Mouse (Mus musculus): ENCODE data around the gene Otc. TPM values are rescaled to one million over a fixed set of nuclear protein-coding genes. Genes with fewer than 3 reads are reported as not detected.
A peak's percentile ranks its signal among the peaks of the same experiment; 100 is the strongest.

Gene Otc
- total RNA-seq (2015) (not detected in 2 replicates), total RNA-seq (2017) (not detected in 2 replicates)

DNA sequence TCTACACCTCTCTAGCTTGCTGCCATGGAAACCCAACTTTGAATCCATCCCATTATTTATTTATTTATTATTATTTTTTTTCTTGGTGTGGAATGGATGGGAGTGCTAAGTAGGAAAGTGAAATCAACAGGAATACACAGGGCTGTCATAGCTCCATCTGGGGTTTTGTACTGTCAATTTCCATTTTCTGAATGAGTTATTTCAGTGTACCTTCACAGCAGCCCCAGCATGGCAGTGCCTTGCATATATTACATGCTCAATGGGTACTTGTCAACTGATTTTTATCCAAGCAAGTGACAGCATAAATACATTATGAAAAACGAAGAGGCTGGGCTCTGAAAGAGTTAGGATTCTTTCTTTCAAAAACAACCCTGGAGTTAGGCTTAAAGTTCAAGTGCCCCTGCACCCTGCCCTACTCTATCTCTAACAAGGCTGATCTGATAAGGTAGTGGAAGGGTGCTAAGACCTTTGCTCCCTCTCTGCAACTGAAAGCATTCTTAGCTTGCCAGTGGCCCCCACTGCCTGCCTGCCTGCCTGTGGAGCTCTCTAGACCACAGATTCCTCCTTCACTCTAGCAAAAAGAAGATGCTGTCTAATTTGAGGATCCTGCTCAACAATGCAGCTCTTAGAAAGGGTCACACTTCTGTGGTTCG, at the start of gene Otc:
Gene Otc, plus strand, starts transcription at position 454 of the 653 bp plus-strand sequence.
- no peak for ATAC-seq (ENCODE audit: poor library complexity, severe bottlenecking)

GRCm38 (mm10) chrX:10205937-10206336, 46.2 kb upstream of the Otc start:
- ATAC-seq (ENCODE audit: poor library complexity, severe bottlenecking), result no peak

GRCm38 (mm10) chrX:10215972-10216371, 36.1 kb upstream of the Otc start:
- ATAC-seq (ENCODE audit: poor library complexity, severe bottlenecking), result peak; percentile 38; the same call in 1 of the 2 replicates

- ATAC-seq (ENCODE audit: poor library complexity, severe bottlenecking), result peak; percentile 100
Measured at GRCm38 (mm10) chrX:10216410-10216949, 35.6 kb upstream of the Otc start, which contains the start of gene Rpgr. Gene Rpgr (minus strand): TSS chrX:10216920.

DNA sequence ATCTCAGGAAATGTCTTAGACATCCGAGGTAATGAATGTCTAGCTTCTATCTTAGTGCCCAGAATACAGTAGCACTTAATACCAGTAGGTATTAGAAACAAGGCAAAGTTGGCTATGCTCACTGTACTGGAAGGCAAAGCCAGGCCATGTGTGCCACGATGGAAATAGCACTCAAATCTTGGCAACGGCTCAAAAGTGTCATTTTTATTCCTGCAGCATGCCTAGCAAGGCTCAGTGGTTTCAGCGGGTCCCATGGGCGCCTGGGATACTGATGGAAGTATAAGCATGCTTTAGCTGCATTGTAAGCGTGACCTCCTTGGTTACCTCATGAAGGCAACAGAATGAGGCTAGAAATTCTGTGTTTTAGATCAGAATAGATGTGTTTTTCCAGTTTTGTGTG, 32.8 kb upstream of the Otc start:
- no peak for ATAC-seq (ENCODE audit: poor library complexity, severe bottlenecking)

- ATAC-seq (ENCODE audit: poor library complexity, severe bottlenecking), result no peak
Measured at GRCm38 (mm10) chrX:10233051-10233450, 19.1 kb upstream of the Otc start.

GRCm38 (mm10) chrX:10234617-10235016, 17.5 kb upstream of the Otc start:
- no peak for ATAC-seq (ENCODE audit: poor library complexity, severe bottlenecking)

DNA sequence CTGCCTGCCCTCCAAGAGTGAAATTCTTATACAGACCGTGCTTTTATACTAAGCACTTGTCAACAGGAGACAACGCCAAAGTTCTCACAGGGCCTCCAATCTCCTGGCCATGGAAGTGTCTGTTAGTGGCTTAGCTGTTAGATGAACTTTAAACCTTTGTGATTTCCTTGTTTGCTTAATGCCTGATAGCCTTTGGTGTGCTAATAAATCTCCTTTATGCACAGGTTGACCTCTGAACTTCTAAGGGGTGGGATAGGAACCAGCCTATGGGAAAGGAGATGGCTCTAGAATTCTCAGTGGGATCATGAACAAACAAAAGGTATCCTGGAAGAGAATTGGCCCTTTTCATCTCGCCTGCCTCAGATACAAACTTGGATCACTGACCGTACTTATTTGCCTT, 12.6 kb upstream of the Otc start:
- ATAC-seq (ENCODE audit: poor library complexity, severe bottlenecking), result no peak

- ATAC-seq (ENCODE audit: poor library complexity, severe bottlenecking), result no peak
Measured at GRCm38 (mm10) chrX:10243916-10244315, 8.2 kb upstream of the Otc start.

GRCm38 (mm10) chrX:10251357-10251756, 748 bp upstream of the Otc start:
- no peak for ATAC-seq (ENCODE audit: poor library complexity, severe bottlenecking)

- ATAC-seq (ENCODE audit: poor library complexity, severe bottlenecking), result no peak
Measured at GRCm38 (mm10) chrX:10257774-10258173, 5.7 kb downstream of the Otc start.

DNA sequence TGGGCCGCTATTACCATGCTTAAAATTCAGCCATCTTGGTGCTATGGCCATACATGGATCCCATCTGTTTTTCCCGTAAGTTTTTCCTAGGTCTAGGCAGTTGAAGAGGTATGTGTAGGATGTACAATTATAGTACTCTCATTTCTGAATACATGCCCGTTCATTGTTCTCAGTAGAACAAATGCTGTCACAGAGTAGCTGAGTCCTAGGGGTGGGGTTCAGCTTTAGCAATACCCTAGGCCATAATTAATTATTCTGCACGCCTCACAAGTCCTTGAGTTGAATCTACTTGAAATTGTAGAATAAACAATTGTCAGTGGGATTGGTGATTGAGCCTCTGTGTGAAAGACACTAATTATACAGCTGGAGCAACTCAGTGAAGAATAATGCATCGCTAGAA, 6.2 kb downstream of the Otc start:
- no peak for ATAC-seq (ENCODE audit: poor library complexity, severe bottlenecking)

DNA sequence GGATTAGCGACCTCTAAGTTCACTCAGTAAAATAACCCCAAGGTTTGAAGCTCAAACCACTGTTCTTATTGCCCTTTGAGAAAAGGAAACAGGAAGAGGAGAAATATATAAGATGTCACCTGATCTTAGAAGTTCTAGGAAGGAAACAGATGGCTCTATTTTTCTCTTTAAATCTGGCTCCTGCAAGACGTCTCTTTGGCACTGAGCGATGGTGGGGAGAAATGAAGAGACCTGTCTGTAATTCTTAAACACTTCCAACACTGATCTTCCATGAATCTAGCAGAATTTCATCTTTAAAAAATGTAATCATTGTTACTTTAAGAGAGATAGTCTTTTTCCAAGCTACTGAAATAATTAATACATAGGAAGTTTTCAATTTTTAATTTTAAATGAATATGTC, 16.2 kb downstream of the Otc start:
- ATAC-seq (ENCODE audit: poor library complexity, severe bottlenecking), result no peak

DNA sequence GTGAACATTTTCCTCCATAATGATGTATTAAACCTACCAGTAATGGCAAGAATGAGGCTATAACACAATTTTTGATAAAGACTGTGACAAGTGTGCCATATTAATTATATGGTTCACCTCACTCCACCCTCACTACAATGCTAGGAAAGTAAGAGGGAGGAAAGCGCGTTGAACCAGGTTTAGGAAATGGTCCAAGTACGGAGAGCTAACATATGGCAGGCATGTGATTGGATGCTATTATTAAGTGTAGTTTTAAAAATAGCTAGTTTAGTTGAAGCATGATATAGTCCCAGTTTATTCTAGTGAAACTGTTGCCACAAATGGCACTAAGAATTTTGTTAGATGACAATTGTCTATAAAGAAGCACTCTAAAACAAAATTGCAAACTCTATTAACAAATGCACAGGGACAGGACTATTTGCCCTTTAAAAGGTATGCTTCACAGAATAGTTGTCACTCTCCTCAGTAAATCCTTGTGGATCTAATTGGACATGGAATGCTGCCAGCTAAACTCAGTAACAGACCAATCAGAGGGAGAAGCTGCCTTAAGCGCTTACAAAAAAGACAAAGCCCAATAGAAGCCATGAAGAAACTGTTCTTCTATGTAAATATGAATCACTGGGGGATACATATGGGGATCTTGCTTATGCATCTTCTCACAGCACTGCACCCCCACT, 16.8 kb downstream of the Otc start:
- ATAC-seq (ENCODE audit: poor library complexity, severe bottlenecking), result no peak

- no peak for ATAC-seq (ENCODE audit: poor library complexity, severe bottlenecking)
Measured at GRCm38 (mm10) chrX:10297341-10297740, 45.2 kb downstream of the Otc start.

DNA sequence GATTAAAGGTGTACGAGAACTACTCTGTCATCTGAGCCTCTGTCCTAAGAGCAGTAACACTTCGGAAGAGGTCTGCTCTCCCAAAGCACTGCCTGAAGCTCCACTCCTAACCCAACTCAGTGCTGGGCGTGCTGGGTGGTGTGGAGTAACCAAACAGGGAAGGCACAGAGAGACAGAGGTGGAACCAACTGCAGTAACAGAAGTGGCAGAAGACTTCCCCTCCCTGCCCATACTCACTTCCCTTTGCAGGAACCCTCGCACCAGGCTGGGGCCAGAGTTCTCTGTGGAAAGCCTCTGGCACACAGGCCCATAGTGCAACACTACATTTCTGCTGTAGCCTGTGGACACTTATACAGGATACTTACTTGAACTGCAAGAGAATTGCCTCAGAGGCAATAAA, 66.1 kb downstream of the Otc start:
- peak; percentile 97 for ATAC-seq (ENCODE audit: poor library complexity, severe bottlenecking)

DNA sequence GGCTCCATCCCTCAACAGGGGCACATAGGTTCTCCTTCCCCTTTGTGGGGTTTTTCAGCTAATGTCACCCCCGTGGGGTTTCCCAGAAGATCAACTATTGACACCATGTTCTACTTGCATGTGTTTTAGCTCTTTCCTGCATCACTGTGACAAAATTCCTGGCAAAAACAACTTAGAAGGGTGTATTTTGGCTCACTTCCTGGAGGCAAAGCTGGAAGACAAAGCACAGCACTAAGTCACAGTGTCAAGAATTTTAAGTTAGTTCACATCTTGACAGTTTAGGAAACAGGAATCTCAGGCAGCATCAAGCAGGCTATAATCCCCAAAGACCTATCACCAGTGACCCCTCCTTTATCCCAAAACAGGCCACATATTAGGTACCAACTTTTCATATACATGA, 78.1 kb downstream of the Otc start:
- no peak for ATAC-seq (ENCODE audit: poor library complexity, severe bottlenecking)

- peak; percentile 73 for ATAC-seq (ENCODE audit: poor library complexity, severe bottlenecking)
Measured at GRCm38 (mm10) chrX:10331749-10332148, 79.6 kb downstream of the Otc start.

DNA sequence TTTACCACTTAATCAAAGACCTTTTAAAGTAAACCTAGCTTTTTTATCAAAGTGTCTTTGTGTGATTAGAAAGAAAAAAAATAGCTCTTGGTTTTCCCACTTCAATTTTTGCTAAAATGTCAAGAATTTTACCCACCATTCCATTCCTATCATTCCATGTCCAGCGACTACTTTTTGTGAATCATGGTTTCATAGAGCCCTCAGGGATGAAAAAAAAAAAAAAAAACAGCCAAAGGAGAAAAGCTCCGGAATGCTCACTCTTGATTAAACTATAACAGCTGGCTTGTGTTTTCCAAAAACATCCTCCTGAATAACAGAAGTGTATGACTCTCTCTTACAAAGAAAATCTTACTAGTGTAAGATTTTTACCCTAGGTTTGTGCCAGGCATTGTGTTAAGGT, 84.7 kb downstream of the Otc start:
- ATAC-seq (ENCODE audit: poor library complexity, severe bottlenecking), result no peak

DNA sequence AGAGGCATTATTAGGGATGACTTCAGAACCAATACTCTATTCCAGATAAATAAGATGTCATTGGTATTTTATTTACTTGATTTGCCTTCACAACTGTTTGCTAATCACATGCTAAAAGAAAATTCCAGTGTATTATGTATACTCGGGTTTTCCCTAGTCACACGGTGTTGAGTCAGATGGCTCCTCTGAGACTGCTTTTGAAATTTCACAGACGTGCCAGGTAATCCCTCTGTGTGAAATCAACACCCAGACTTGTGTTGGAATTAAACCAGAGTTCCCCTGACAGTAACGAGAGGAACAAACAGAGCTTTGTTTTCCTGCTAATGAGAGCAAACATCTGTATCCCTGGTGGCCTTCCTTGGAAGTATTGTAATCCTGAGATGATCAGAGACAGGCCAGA, 103.8 kb downstream of the Otc start:
- no peak for ATAC-seq (ENCODE audit: poor library complexity, severe bottlenecking)
